Mouse (Mus musculus) G1E (cell line): ENCODE results near the gene Vsir.

ENCODE experiments used
- CTCF ChIP-seq: IDR thresholded peaks from 2 replicates; pipeline ENCODE4 v1.5.1; 2012; ENCODE audit warnings: low read depth, low read length, inconsistent platforms, mixed read lengths
- GATA1 ChIP-seq: IDR thresholded peaks from 2 replicates; pipeline ENCODE4 v1.6.1; 2012; ENCODE audit warnings: borderline replicate concordance, low read length, inconsistent platforms, mixed read lengths

DNA sequence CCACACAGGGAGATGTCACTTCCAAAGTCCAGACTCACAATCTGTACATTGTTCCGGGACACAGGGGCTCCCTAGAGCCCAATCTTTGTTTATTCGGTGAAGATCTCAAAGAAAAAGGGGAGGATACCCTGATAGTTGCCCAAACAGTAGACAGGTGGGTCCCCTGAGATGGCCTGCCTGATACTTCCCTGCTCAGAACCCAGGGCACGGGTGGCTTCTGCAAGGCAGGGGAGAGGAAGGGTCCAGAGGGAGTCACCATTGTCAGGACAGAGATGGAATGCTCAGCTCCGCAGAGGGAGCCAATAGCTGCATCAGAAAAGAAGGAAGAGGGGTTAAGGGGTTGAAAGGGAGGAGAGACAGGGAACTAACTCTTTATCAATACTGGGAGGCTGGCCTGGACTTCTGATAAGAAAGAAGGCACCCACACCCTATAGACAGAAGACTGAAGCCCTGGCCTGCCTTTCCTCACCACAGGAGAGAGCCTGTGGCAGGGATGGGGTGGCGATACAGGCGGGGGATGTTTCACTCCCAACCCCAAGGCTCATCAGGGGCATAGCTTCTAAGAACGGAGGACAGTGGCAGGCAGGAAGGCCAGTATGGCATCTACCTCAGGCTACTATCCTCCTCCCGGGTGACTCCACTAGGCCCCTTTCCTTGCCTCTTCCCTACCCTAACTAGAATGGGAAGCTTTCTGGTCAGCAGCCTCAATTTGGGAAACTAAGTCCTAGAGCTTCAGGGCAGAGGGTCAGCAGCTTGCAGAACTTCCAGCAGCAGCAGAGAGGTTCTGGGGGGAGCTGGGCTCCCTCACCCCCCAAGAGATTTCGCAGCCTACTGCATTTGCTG is 1.3 kb downstream of the Vsir start:
- no peak for TF ChIP-seq CTCF
- TF ChIP-seq GATA1 = no peak
